Mouse (Mus musculus) testis, adult 2 months (tissue): Measurements from ENCODE around the gene Apba3. TPM values are rescaled to one million over a fixed set of nuclear protein-coding genes. Genes with fewer than 3 reads are reported as not detected.

Experiments used
- H3K27ac ChIP-seq: fragments of 200-500 bp; 2 replicates; pipeline ENCODE4 v1.5.1; 2012; ENCODE audit warnings: low read depth, low read length; ENCODE audit not compliant: control insufficient read depth, insufficient read depth
- H3K27me3 ChIP-seq: fragments of 200-500 bp; 2 replicates; pipeline ENCODE4 v1.6.1; 2012; ENCODE audit warnings: mild to moderate bottlenecking, low read length, moderate library complexity; ENCODE audit not compliant: control insufficient read depth, insufficient read depth
- H3K36me3 ChIP-seq: fragments of 200-500 bp; 2 replicates; pipeline ENCODE4 v1.6.1; 2012; ENCODE audit warnings: mild to moderate bottlenecking, low read length; ENCODE audit not compliant: control insufficient read depth, insufficient read depth
- H3K4me1 ChIP-seq: fragments of 200-500 bp; 2 replicates; pipeline ENCODE4 v1.6.1; 2012; ENCODE audit warnings: low read length; ENCODE audit not compliant: control insufficient read depth, insufficient read depth
- H3K4me3 ChIP-seq: fragments of 200-500 bp; 2 replicates; pipeline ENCODE4 v1.5.1; 2012; ENCODE audit warnings: low read depth, mild to moderate bottlenecking, low read length, moderate library complexity, mixed read lengths; ENCODE audit not compliant: control insufficient read depth
- CTCF ChIP-seq: fragments of 200-500 bp; IDR thresholded peaks from 2 replicates; pipeline ENCODE4 v1.5.1; 2012; ENCODE audit warnings: low read depth, mild to moderate bottlenecking, inconsistent platforms, low read length, moderate library complexity; ENCODE audit not compliant: control insufficient read depth, insufficient read depth, insufficient replicate concordance
- POLR2A ChIP-seq: fragments of 200-500 bp; IDR thresholded peaks from 2 replicates; pipeline ENCODE4 v1.6.1; 2012; ENCODE audit warnings: low read depth, mild to moderate bottlenecking, inconsistent platforms, low read length, moderate library complexity; ENCODE audit not compliant: control insufficient read depth
- polyA plus RNA-seq: library from polyadenylated mRNA; depleted of rRNA; stranded (reverse); fragments of >200 nt; gene quantifications from 2 replicates; pipeline ENCODE4 v1.2.3, GENCODE M21; 2012

Gene Apba3
- polyA plus RNA-seq, 1 experiment, result 53.5 TPM

GRCm38 (mm10) chr10:81242021-81242420, 24.7 kb upstream of the Apba3 start:
- H3K4me1 ChIP-seq, result peaks cover 6% of the 10 kb centered on the region; the same call in 1 of the 2 replicates
- no peak overlapping the region for H3K4me3 ChIP-seq
- no peaks in the 10 kb centered on the region for H3K27me3 ChIP-seq
- no peak overlapping the region for H3K27ac ChIP-seq
- TF ChIP-seq CTCF, result no peak
- TF ChIP-seq POLR2A, result no peak
- H3K36me3 ChIP-seq, result no peaks in the 10 kb centered on the region

DNA sequence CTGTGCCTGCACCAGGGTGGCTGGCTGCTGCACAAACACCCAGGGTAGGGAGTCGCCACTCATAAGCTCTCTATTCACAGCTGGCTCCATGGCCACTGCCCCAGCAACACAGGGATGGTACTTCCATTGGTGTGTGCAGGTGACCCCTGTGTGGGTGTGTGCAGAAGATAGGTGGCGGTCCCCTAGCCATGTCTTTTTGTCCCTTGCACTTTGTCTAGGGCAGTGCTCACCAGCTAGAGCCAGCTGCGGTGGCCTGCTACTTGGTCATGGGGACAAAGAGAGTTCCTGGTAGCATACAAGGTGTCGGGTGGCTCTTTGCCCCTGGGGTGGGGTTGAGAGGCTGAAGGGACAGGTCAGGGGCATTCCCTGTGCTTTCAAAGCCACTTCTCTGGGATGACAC, 22.6 kb upstream of the Apba3 start:
- H3K27ac ChIP-seq, result no peak overlapping the region

GRCm38 (mm10) chr10:81244595-81244994, 22.2 kb upstream of the Apba3 start:
- peak; percentile 80 for TF ChIP-seq CTCF
- no peak for TF ChIP-seq POLR2A
- H3K4me1 ChIP-seq, result peaks cover 10% of the 10 kb centered on the region
- H3K27ac ChIP-seq, result no peak overlapping the region
- H3K27me3 ChIP-seq, result no peaks in the 10 kb centered on the region
- no peak overlapping the region for H3K4me3 ChIP-seq
- H3K36me3 ChIP-seq, result no peaks in the 10 kb centered on the region

More for the DNA sequence above, 22.6 kb upstream of the Apba3 start:
- TF ChIP-seq CTCF (no peak), POLR2A (no peak)
- Histone ChIP-seq H3K4me3 (no peak overlapping the region), H3K4me1 (peaks cover 8% of the 10 kb centered on the region), H3K27me3 (no peaks in the 10 kb centered on the region), H3K36me3 (no peaks in the 10 kb centered on the region)

GRCm38 (mm10) chr10:81245166-81245565, 21.6 kb upstream of the Apba3 start:
- Histone ChIP-seq H3K27ac (no peak overlapping the region), H3K36me3 (no peaks in the 10 kb centered on the region), H3K4me3 (no peak overlapping the region), H3K4me1 (peaks cover 13% of the 10 kb centered on the region), H3K27me3 (no peaks in the 10 kb centered on the region)
- TF ChIP-seq POLR2A (no peak), CTCF (no peak)

- TF ChIP-seq CTCF (no peak), POLR2A (no peak)
- Histone ChIP-seq H3K27me3 (no peaks in the 10 kb centered on the region), H3K4me1 (peaks cover 24% of the 10 kb centered on the region), H3K36me3 (no peaks in the 10 kb centered on the region), H3K27ac (no peak overlapping the region), H3K4me3 (no peak overlapping the region)
These were observed 19.0 kb upstream of the Apba3 start for GRCm38 (mm10) chr10:81247804-81248203.

- Histone ChIP-seq H3K27me3 (no peaks in the 10 kb centered on the region), H3K4me1 (peaks cover 33% of the 10 kb centered on the region), H3K36me3 (no peaks in the 10 kb centered on the region), H3K27ac (no peak overlapping the region), H3K4me3 (no peak overlapping the region)
- TF ChIP-seq POLR2A, result no peak
- TF ChIP-seq CTCF, result no peak
These were observed 17.3 kb upstream of the Apba3 start for GRCm38 (mm10) chr10:81249442-81249841.

DNA sequence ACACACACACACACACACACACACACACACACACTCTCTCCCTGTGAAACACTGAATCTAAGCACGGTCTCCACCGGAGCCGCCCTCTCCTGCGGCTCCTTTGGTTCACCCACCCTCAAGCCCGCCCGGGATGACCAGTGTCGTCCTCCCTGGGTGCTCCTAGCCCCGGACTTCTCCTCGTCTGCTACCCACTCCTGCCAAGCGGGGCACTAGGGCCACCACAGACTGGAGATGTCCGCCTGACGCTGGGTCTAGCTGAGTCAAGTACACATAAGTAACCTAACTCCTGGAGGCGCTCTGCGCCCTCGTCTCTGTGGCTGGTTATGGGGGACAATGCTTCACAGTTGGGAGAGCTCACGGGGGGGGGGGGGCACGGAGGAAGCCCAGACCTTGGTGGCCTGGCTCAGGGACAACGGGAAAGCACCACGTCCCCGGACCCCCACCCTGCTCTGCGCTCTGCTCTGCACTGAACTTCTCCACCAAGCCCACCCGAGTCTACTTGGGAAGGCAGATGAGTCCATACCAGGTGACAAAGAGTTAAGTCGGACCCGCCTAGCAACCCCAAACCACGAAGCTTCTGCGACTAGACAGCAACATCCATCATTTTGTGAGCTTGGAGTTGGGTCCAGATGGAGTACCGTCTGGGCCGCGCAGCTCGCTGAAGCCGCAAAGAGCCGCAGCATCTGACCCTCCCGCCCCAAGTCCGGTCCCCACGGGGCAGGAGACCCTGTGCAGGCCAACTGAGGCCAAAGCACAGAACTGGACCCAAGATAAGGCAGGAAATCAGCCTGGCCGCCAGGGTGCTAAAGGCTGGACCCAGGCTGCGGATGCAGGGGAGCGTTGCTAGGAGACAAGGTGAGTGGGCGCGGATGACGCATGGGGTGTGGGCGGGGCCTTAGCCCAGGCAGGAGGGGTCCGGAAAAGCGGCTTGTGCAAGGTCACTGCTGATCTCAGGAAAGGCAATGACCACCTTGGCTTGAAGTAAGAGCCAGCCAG, 14.0 kb upstream of the Apba3 start, which contains the start of gene Matk:
TSS of gene Matk (plus strand) at position 512 of the 996 bp plus-strand sequence.
- TF ChIP-seq POLR2A (peak; percentile 50; the same call in 1 of the 2 replicates), CTCF (no peak)
- Histone ChIP-seq H3K4me3 (peak within 1 kb of the TSS; percentile 68), H3K36me3 (no peaks in the 10 kb centered on the region), H3K4me1 (peaks cover 40% of the 10 kb centered on the region), H3K27me3 (no peaks in the 10 kb centered on the region), H3K27ac (no peak within 1 kb of the TSS)
